Mouse (Mus musculus) forebrain, embryonic 12.5 days (tissue): ENCODE results near the gene Vmn2r35. TPM values are rescaled to one million over a fixed set of nuclear protein-coding genes. Genes with fewer than 3 reads are reported as not detected.
"Not testable (repeated sequence)": the region's sequence is repeated elsewhere in the genome, so short reads cannot be mapped to it uniquely, and the experiment has no call there.

Source experiments
- ATAC-seq: fragments of 200-750 bp; cut with Nextera tagmentation; 2 replicates; pipeline ENCODE4 v1.8.0; 2017; ENCODE audit warnings: moderate TSS enrichment; ENCODE audit not compliant: low FRiP score
- H3K27ac ChIP-seq: fragments of 300-500 bp; sonication (generic); 2 replicates; pipeline ENCODE4 v1.5.1; 2016; ENCODE audit warnings: mild to moderate bottlenecking
- H3K27me3 ChIP-seq: fragments of 300-500 bp; sonication (generic); 2 replicates; pipeline ENCODE4 v1.6.1; 2016; ENCODE audit warnings: mild to moderate bottlenecking
- H3K36me3 ChIP-seq: fragments of 300-500 bp; sonication (generic); replicated peaks from 2 replicates; pipeline ENCODE4 v1.6.1; 2016; ENCODE audit warnings: mild to moderate bottlenecking
- H3K4me1 ChIP-seq: fragments of 300-500 bp; sonication (generic); 2 replicates; pipeline ENCODE4 v1.6.1; 2016
- H3K4me2 ChIP-seq: fragments of 300-500 bp; sonication (generic); 2 replicates; pipeline ENCODE4 v1.6.1; 2016; ENCODE audit warnings: mild to moderate bottlenecking, moderate library complexity
- H3K4me3 ChIP-seq: fragments of 300-500 bp; sonication (generic); replicated peaks from 2 replicates; pipeline ENCODE4 v1.5.1; 2016; ENCODE audit warnings: mild to moderate bottlenecking
- H3K9ac ChIP-seq: fragments of 300-500 bp; sonication (generic); 2 replicates; pipeline ENCODE4 v1.6.1; 2016; ENCODE audit warnings: mild to moderate bottlenecking
- H3K9me3 ChIP-seq: fragments of 300-500 bp; sonication (generic); 2 replicates; pipeline ENCODE4 v1.6.1; 2016
- WGBS: fragments of 180-500 bp; shearing (Covaris S2); methylation state at CpG from one replicate; pipeline ENCODE4 v1.1.7; 2016; 5-methylcytosine and 5-hydroxymethylcytosine counted together
- polyA plus RNA-seq: library from polyadenylated mRNA; unstranded; fragments of >200 nt; fragmentation: Nextera tagmentation; extraction: Ambion mirVana; gene quantifications from 2 replicates; pipeline ENCODE4 v1.2.1, GENCODE M21; 2016

Vmn2r35 gene
- not detected in 2 replicates for polyA plus RNA-seq

DNA sequence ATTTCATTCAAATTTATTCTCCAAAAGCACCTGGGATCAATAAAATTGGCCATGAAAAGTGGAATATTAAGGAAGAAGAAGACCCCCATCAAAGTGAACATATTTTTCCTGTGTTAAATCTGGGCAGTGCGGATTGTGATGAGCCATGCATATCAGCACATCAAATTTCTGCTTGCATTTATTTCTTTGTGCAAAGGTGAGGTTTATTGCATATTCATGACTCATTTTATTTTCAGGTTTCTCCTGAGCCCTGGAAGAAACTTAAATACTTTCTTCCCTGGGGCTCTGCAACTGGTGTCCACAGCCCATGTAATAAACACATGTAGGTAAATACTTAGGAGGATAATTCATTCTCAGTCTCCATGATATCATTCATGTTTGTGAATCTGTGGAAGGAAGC lies at the start of gene Vmn2r35:
Gene Vmn2r35 (minus strand): TSS at position 101 of the 400 bp plus-strand sequence.
- H3K4me2 ChIP-seq: not testable (repeated sequence)
- no CpG with 5 or more reads among the region's 1 CpGs for WGBS

DNA sequence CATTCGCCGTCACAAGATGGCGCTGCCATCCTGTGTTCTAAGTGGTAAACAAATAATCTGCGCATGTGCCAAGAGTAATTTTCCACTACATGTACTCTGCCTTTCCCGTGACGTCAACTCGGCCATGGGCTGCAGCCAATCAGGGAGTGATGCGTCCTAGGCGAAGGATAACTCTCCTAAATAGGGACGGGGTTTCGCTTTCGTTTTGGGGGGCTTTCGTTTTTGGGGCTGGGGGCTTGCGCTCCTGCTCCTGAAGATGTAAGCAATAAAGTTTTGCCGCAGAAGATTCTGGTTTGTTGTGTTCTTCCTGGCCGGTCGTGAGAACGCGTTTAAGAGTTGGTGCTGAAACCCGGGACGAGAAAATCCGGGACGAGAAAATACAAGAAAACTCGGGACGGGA lies 25.5 kb downstream of the Vmn2r35 start:
- H3K9ac ChIP-seq: not testable (repeated sequence)

More for the DNA sequence above, at the start of gene Vmn2r35:
- not testable (repeated sequence) for H3K4me1 ChIP-seq, H3K4me3 ChIP-seq, H3K9ac ChIP-seq, H3K36me3 ChIP-seq, H3K27me3 ChIP-seq, H3K9me3 ChIP-seq, ATAC-seq, H3K27ac ChIP-seq

More for the DNA sequence above, 25.5 kb downstream of the Vmn2r35 start:
- not testable (repeated sequence) for H3K9me3 ChIP-seq, H3K27ac ChIP-seq, H3K27me3 ChIP-seq, H3K4me3 ChIP-seq, H3K36me3 ChIP-seq, ATAC-seq, H3K4me2 ChIP-seq, H3K4me1 ChIP-seq
- WGBS: 95% methylated on average over 11 of the region's 25 CpGs

Other genes with a start within 250 kb of the Vmn2r35 start
- gene Vmn2r34, start 130.4 kb downstream of the Vmn2r35 start, polyA plus RNA-seq: not detected in 2 replicates
- gene Vmn2r36, start 82.6 kb upstream of the Vmn2r35 start, polyA plus RNA-seq: not detected in 2 replicates